Mouse (Mus musculus): ENCODE data around the gene Trim66.

Gene Trim66

DNA sequence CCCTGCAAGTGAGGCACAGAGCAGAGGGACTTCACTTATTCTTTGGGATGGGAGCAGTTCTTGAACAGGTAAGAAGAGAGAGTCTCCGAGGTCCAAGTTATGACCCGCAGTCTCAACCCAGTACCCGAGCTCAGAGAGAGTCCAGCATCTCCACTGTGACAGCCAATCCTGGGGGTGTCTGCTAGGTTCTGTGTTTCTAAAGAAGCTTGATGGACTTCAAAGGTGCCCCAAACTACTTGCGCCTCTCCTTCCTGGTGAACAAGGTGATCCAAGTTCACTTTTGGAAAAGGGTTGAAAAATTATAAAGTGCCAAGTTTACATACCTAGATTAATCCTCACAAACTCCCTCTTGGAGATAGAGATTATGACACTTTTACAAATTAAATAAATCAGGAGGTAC, at the start of gene Trim66:
Gene Trim66, minus strand, starts transcription at position 101 of the 400 bp plus-strand sequence.
- DNase-seq (ENCODE audit: low spot score) = no peak

DNA sequence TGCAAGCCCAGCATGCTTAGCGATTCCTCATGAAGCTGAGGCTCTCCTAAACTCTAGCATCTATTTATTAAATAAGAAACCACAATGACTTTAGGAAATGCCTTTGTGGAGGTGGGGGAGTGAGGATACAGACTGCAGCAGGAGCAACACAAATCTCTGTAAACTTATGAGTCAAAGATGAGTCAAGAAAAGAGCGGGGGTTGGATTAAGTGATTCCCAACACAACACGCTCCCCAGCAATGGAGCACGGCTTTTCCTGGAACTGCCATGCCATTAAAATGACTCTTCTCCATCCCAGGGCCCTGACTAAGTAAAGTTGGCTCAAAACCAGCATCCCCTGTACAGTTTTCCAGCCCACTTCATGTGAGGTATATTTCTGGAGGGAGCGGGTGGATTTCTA, 38.8 kb upstream of the Trim66 start:
- DNase-seq (ENCODE audit: low spot score) = no peak

GRCm38 (mm10) chr7:109546186-109546585, 38.3 kb upstream of the Trim66 start:
- no peak for DNase-seq (ENCODE audit: low spot score)

- DNase-seq (ENCODE audit: low spot score) = no peak
Measured at GRCm38 (mm10) chr7:109545255-109545993, 37.5 kb upstream of the Trim66 start.

- DNase-seq (ENCODE audit: low spot score) = no peak
Measured at GRCm38 (mm10) chr7:109544792-109545191, 36.9 kb upstream of the Trim66 start.

GRCm38 (mm10) chr7:109542364-109542628, 34.4 kb upstream of the Trim66 start:
- no peak for DNase-seq (ENCODE audit: low spot score)

- DNase-seq (ENCODE audit: low spot score) = no peak
Measured at GRCm38 (mm10) chr7:109541609-109542363, 33.9 kb upstream of the Trim66 start.

DNA sequence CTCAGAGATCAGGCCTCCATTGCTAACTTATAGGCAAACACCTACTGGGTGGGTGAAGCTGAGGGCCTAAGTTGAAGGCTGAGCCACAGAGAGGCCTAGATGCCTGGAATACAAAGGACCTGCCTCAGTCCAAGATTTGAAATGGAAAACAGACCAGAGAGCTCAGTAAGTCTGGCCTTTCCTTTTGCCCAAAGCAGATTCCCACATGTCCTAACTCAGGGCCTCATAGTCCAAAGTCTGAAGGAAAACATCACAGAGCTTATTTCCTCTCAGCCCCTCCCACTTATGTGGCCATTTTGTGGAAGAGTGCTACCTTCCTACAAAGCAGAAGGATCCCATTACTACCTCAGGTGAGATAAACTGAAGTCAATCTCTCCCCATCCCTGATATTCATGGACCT, 33.0 kb upstream of the Trim66 start:
- DNase-seq (ENCODE audit: low spot score) = no peak

GRCm38 (mm10) chr7:109536451-109536946, 28.6 kb upstream of the Trim66 start:
- peak; percentile 57 for DNase-seq (ENCODE audit: low spot score)

DNA sequence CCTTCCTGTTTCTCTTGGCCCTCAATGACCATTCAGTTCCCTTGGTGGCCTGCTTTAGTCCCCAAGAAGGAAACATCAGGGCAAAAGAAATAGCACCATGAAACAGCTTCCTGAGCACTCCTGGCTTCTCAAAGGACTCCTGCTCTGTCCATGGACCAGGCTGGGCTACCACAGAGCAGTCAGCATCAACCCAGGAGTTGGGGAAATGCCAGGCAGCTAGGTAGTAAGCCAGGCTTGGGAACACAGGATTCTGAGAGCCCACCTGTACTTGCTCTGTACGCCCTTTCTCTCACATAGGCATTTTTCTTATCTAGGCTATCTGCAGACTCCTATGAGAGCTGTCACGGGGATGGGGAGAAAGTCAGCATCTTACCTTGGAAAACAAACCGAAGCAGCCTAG, 27.0 kb upstream of the Trim66 start:
- DNase-seq (ENCODE audit: low spot score) = no peak

DNA sequence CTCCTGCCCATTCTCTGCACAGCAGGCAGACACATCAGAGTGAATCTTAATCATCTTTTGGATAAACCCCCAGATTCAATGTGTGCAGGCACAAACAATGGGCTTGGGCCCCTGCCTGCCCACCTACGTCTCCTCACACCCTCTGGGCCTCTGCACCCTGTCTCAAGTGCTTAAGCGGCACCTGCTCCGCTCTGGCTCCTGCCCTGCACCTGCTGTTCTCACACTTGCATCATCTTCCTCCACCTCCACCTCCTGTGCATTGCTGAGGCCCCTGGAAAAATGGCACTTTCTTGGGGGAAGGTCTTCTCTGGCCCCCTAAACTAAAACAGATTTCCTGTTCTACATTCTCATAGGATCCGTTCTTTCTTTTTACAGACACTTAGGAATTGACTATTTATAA, 26.0 kb upstream of the Trim66 start:
- no peak for DNase-seq (ENCODE audit: low spot score)

DNA sequence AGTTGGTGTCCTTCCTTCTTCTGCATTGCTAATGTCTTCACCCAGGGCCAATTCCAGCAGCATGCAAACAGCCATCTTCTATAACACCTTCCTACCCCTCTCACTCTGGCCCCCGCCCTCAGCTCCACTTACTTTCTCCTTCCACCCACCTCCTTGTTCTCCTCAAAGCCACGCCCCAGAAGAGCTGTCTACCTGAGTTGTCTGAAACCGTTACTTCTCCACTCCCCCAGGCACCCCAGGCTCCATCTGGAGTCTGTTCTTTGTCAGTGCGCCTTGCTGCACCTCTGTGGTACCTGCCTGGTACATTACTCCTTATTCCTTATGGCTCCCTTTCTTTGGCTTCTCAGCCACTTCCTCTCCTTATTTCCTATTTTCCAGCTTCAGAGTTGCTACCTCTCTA, 25.2 kb upstream of the Trim66 start:
- DNase-seq (ENCODE audit: low spot score) = no peak

DNA sequence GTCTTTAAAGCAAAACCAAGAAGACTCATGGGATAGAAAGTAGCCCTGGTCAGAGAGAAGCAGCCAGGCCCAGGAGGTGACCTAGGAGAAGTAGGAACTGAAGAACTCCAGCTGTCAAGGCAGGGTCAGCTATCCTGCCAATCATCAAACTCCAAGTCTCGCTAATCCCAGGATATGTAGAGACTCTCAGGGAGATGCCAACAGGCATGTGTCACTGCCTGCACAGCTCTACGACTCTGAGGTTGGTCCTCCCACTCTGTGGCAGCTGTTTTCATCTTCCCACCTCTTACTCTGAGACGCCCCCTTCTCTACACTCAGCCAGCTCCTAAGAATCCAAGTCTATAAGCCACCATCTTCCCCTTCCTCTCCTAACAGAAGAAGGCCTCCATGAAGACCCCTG, 24.8 kb upstream of the Trim66 start:
- DNase-seq (ENCODE audit: low spot score) = no peak

GRCm38 (mm10) chr7:109531501-109531900, 23.6 kb upstream of the Trim66 start:
- DNase-seq (ENCODE audit: low spot score) = no peak

DNA sequence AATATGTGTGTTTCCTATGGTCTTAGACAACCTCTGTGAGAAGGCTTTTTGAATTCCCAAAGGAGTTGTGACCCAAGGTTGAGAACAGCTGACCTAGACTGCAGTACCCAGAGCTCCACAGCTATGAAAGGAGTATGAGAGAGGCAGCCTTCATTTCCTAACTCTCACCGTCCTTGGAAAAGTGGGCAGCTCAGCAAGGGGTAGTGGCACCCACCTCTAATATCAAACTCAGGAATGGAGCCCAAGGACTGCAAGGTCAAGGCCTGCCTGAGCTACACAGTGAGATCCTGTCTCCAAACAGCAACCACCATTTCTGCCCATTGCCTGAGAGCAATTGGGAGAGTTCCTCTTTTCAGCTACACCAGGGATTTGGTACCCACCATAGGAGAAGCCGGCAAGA, 21.8 kb upstream of the Trim66 start:
- no peak for DNase-seq (ENCODE audit: low spot score)

GRCm38 (mm10) chr7:109528356-109528755, 20.4 kb upstream of the Trim66 start:
- no peak for DNase-seq (ENCODE audit: low spot score)

DNA sequence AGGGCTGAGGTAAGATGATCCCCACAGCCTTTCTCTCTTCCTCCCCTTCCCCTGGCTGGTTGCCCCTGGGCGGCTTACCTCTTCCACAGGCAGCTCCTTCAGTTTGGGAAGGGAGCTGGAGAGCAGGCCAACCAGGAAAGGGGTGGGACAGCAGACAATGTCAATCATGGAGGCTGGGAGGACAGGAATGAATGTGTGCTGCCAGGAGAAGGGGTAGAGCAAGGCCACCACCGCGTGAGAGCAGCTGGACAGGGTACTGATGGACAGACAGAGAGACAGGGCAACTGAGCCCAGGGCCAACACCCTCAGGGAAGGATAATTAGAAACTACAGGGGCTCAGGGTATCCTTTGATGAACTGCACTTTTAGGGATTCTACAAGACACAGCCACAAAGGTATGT, 19.6 kb upstream of the Trim66 start:
- DNase-seq (ENCODE audit: low spot score) = no peak

GRCm38 (mm10) chr7:109525740-109526663, 18.1 kb upstream of the Trim66 start:
- DNase-seq (ENCODE audit: low spot score) = no peak

GRCm38 (mm10) chr7:109524763-109525162, 16.8 kb upstream of the Trim66 start:
- DNase-seq (ENCODE audit: low spot score) = no peak

GRCm38 (mm10) chr7:109524442-109524744, 16.5 kb upstream of the Trim66 start:
- no peak for DNase-seq (ENCODE audit: low spot score)

GRCm38 (mm10) chr7:109523741-109524441, 16.0 kb upstream of the Trim66 start:
- no peak for DNase-seq (ENCODE audit: low spot score)

DNA sequence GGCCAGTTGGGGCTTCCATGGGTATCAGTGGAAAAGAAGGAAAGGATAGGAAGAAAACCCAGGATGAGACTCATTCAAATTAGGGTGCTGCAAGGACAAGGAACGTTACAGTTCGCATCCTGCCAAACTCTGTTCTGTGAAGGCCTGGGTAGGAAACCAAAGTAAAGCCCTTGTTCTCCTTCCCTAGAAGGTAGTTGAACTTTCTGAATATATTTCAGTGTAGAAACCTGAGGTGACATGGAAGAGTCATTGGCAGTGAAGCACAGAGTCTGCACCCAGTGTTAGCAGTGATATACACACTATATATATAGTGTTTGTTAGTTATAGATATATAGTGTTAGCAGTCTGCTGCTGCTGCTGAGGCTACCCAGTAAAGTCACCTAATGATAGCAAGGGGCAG, 15.4 kb upstream of the Trim66 start:
- DNase-seq (ENCODE audit: low spot score) = no peak
